Mouse (Mus musculus): ENCODE results near the gene Gjc2.

Gene Gjc2

GRCm38 (mm10) chr11:59208153-59208831 lies 25.3 kb upstream of the Gjc2 start, which contains the start of gene 2310033P09Rik:
Gene 2310033P09Rik (plus strand): TSS chr11:59208321.
- DNase-seq (ENCODE audit: low spot score) = peak; percentile 69

GRCm38 (mm10) chr11:59202081-59202995 lies 19.3 kb upstream of the Gjc2 start, which contains the start of gene Mrpl55:
Gene Mrpl55 (plus strand): TSS chr11:59202486.
- DNase-seq (ENCODE audit: low spot score) = peak; percentile 76

GRCm38 (mm10) chr11:59201216-59202002 lies 18.4 kb upstream of the Gjc2 start:
- DNase-seq (ENCODE audit: low spot score) = no peak

- no peak for DNase-seq (ENCODE audit: low spot score)
Observed at GRCm38 (mm10) chr11:59196230-59196629, 13.2 kb upstream of the Gjc2 start.

- DNase-seq (ENCODE audit: low spot score) = no peak
Observed at GRCm38 (mm10) chr11:59192059-59192386, 9.0 kb upstream of the Gjc2 start, which contains the start of gene Guk1. Gene Guk1 (minus strand): TSS chr11:59192212.

- peak; percentile 69 for DNase-seq (ENCODE audit: low spot score)
Observed at GRCm38 (mm10) chr11:59191231-59192058, 8.4 kb upstream of the Gjc2 start.

- DNase-seq (ENCODE audit: low spot score) = no peak
Observed at GRCm38 (mm10) chr11:59187706-59188105, 4.7 kb upstream of the Gjc2 start.

GRCm38 (mm10) chr11:59185490-59185889 lies 2.5 kb upstream of the Gjc2 start:
- no peak for DNase-seq (ENCODE audit: low spot score)

- no peak for DNase-seq (ENCODE audit: low spot score)
Observed at GRCm38 (mm10) chr11:59183821-59184220, 808 bp upstream of the Gjc2 start.

- no peak for DNase-seq (ENCODE audit: low spot score)
Observed at GRCm38 (mm10) chr11:59176921-59177320, 6.1 kb downstream of the Gjc2 start.

- no peak for DNase-seq (ENCODE audit: low spot score)
Observed at GRCm38 (mm10) chr11:59176475-59176874, 6.5 kb downstream of the Gjc2 start.

GRCm38 (mm10) chr11:59174189-59174838 lies 8.7 kb downstream of the Gjc2 start:
- DNase-seq (ENCODE audit: low spot score) = no peak

GRCm38 (mm10) chr11:59170549-59170948 lies 12.5 kb downstream of the Gjc2 start:
- no peak for DNase-seq (ENCODE audit: low spot score)

- DNase-seq (ENCODE audit: low spot score) = no peak
Observed at GRCm38 (mm10) chr11:59169807-59170206, 13.2 kb downstream of the Gjc2 start.

GRCm38 (mm10) chr11:59165616-59166241 lies 17.3 kb downstream of the Gjc2 start:
- no peak for DNase-seq (ENCODE audit: low spot score)

- no peak for DNase-seq (ENCODE audit: low spot score)
Observed at GRCm38 (mm10) chr11:59164384-59164783, 18.6 kb downstream of the Gjc2 start.

- DNase-seq (ENCODE audit: low spot score) = peak; percentile 87
Observed at GRCm38 (mm10) chr11:59163255-59164236, 19.5 kb downstream of the Gjc2 start, which contains the start of gene Iba57. Gene Iba57 (minus strand): TSS chr11:59163739.

- no peak for DNase-seq (ENCODE audit: low spot score)
Observed at GRCm38 (mm10) chr11:59162443-59163254, 20.4 kb downstream of the Gjc2 start.

Measured in urinary bladder, postnatal 10 days (tissue).